Mouse (Mus musculus) small intestine, adult 2 months (tissue): Measurements from ENCODE around the gene Gm12258. TPM values are rescaled to one million over a fixed set of nuclear protein-coding genes. Genes with fewer than 3 reads are reported as not detected.
"Not testable (repeated sequence)": the region's sequence is repeated elsewhere in the genome, so short reads cannot be mapped to it uniquely, and the experiment has no call there.

Source experiments
- H3K27ac ChIP-seq: fragments of 200-500 bp; 2 replicates; pipeline ENCODE4 v1.5.1; 2012; ENCODE audit warnings: low read depth, low read length, control low read depth, inconsistent platforms; ENCODE audit not compliant: insufficient read depth
- H3K27me3 ChIP-seq: fragments of 200-500 bp; 2 replicates; pipeline ENCODE4 v1.6.1; 2012; ENCODE audit warnings: mild to moderate bottlenecking, moderate library complexity, low read length, inconsistent platforms; ENCODE audit not compliant: control insufficient read depth, insufficient read depth
- H3K36me3 ChIP-seq: fragments of 200-500 bp; 2 replicates; pipeline ENCODE4 v1.6.1; 2012; ENCODE audit warnings: mild to moderate bottlenecking, low read length, control low read depth, inconsistent platforms; ENCODE audit not compliant: control insufficient read depth, insufficient read depth
- H3K4me1 ChIP-seq: fragments of 200-500 bp; 2 replicates; pipeline ENCODE4 v1.6.1; 2012; ENCODE audit warnings: low read length, inconsistent platforms, mixed read lengths; ENCODE audit not compliant: control insufficient read depth, insufficient read depth, insufficient read length
- H3K4me3 ChIP-seq: fragments of 200-500 bp; 2 replicates; pipeline ENCODE4 v1.5.1; 2012; ENCODE audit warnings: low read depth, mild to moderate bottlenecking, control low read depth, inconsistent platforms, low read length, moderate library complexity
- CTCF ChIP-seq: fragments of 200-500 bp; IDR thresholded peaks from 2 replicates; pipeline ENCODE4 v1.5.1; 2012; ENCODE audit warnings: low read depth, mild to moderate bottlenecking, control low read depth, inconsistent platforms, low read length, moderate library complexity, mixed read lengths; ENCODE audit not compliant: insufficient replicate concordance, insufficient read length; ENCODE audit errors: extremely low read depth
- POLR2A ChIP-seq: fragments of 200-500 bp; IDR thresholded peaks from 2 replicates; pipeline ENCODE4 v1.6.1; 2012; ENCODE audit warnings: low read depth, mild to moderate bottlenecking, control low read depth, inconsistent platforms, low read length, moderate library complexity
- WGBS: fragments of 180-500 bp; shearing (Covaris S2); methylation state at CpG from one replicate; pipeline ENCODE4 v1.1.7; 2018; 5-methylcytosine and 5-hydroxymethylcytosine counted together
- polyA plus RNA-seq: library from polyadenylated mRNA; depleted of rRNA; stranded (reverse); fragments of >200 nt; gene quantifications from 2 replicates; pipeline ENCODE4 v1.2.3, GENCODE M21; 2012

Gene Gm12258
- polyA plus RNA-seq, 1 experiment, result 0.57 TPM

DNA sequence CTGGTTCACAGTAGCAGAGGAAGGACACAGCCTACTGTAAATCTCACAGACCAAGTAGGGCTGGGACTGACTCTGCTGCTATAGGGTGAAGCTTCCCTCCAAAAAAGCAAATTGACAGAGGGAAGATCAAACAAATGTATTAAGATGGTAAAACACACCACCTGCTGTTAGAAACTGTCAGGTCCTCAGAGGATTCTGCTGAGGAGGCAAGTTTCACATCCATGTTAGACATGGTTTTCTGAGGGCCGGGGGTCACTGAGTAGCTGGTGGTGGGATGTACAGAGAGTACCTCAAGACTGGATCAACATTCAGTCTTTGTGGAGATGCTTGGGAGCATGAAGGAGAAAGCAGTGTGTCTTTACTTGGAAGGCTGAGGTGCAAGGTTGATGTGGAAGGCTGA, 31.3 kb upstream of the Gm12258 start:
- TF ChIP-seq CTCF (no peak), POLR2A (no peak)
- no peak overlapping the region for H3K27ac ChIP-seq
- no peaks in the 10 kb centered on the region; the same call in 1 of the 2 replicates for H3K27me3 ChIP-seq
- H3K4me1 ChIP-seq, result no peaks in the 10 kb centered on the region
- H3K36me3 ChIP-seq, result no peaks in the 10 kb centered on the region
- H3K4me3 ChIP-seq, result no peak overlapping the region
- WGBS, result 82% methylated on average over 1 of the region's 1 CpGs

DNA sequence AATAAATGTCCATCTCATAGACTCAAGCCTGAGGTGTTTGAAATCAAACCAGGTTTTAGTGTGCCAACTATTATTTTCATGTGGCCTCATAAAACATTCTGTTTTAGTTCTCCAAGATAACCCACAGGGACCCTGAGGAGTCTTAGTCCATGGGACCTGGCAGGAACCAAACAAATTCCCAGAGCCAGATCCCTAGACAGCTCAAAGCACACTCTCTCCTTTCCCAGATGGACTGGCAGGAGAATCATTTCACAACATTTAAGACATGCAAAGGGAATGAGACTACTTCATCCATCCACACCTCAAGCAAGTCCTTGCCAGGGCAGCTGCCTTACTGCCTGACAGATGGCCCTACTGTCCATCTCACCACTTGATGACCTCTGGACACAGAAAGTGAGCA, 18.0 kb upstream of the Gm12258 start, which contains the start of gene Olfr312:
Gene Olfr312, plus strand, starts transcription at position 301 of the 400 bp plus-strand sequence.
- H3K4me1 ChIP-seq, H3K4me3 ChIP-seq, H3K27me3 ChIP-seq, H3K36me3 ChIP-seq, H3K27ac ChIP-seq: not testable (repeated sequence)

DNA sequence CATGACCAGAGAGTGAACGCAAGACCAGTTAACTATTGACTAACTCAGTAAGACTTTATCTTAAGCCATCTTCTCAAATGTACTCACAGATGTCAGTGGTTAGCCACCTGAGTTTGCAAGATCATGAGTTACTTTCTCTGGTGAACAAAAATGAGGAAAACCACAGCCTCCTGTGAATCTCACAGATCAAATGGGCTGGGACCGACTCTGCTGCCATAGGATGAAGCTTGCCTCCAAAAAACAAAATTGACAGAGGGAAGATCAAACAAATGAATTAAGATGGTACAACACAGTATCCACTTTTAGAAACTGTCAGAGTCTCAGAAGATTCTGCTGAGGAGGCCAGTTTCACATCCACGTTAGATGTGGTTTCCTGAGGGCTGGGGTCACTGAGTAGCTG, 17.2 kb upstream of the Gm12258 start:
- WGBS, result 64% methylated on average over 3 of the region's 3 CpGs

DNA sequence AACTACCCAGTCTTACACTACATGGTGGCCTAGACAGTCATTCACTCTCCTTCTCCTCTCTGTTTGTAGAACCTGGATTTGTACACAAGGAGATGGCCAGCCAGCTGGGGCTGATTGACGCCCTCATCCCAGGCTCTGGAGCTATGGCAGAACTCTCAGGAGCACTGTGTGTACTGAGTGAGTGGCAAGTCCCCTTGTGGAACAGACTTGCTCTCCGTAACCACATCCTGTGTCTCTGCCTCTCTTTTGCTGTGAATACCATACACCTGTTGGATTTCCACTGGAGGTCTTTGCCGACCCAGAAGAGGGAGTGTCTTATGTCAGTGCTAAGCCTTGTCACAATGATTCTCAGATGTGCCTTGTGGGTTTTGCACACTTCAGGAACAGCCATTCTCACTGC, 14.4 kb upstream of the Gm12258 start:
- H3K4me1 ChIP-seq, H3K27me3 ChIP-seq, H3K36me3 ChIP-seq, H3K27ac ChIP-seq, H3K4me3 ChIP-seq: not testable (repeated sequence)
- 71% methylated on average over 3 of the region's 3 CpGs for WGBS

More for the DNA sequence above, 17.2 kb upstream of the Gm12258 start:
- H3K27me3 ChIP-seq, result no peaks in the 10 kb centered on the region
- H3K36me3 ChIP-seq, result no peaks in the 10 kb centered on the region
- TF ChIP-seq CTCF (no peak), POLR2A (no peak)
- H3K4me1 ChIP-seq, result no peaks in the 10 kb centered on the region
- H3K27ac ChIP-seq, result no peak overlapping the region
- H3K4me3 ChIP-seq, result no peak overlapping the region

DNA sequence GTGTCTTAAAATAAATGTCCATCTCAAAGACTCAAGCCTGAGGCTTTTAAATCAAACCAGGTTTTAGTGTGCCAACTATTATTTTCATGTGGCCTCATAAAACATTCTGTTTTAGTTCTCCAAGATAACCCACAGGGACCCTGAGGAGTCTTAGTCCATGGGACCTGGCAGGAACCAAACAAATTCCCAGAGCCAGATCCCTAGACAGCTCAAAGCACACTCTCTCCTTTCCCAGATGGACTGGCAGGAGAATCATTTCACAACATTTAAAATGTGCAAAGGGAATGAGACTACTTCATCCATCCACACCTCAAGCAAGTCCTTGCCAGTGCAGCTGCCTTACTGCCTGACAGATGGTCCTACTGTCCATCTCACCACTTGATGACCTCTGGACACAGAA, 8.0 kb upstream of the Gm12258 start, which contains the start of gene Olfr311:
Gene Olfr311, plus strand, starts transcription at position 301 of the 400 bp plus-strand sequence.
- not testable (repeated sequence) for H3K4me1 ChIP-seq, H3K27ac ChIP-seq

DNA sequence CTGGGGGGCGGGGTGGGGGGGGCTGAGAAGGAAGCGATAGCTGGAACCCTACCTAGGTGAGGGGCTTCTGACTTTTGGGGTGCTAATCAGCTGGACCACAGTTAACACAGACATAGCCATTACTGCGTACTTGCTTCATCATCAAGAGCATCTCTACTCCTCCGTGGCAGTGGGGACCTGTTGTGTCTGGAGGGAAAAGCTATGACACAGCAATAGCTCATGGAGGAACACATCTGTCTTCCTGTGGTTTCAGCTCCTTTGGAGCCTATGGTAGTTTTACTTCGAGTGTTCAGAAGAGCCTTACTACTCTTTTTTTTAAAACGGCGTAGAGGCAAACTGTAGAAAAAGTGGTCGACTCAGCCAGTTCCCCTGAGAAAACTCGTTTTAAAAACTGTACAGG, 678 bp downstream of the Gm12258 start:
- 0 out of 2 replicates have a peak, but pooled peaks cover 2% of the 10 kb centered on the region for H3K4me1 ChIP-seq
- 30% methylated on average over 9 of the region's 9 CpGs for WGBS
- H3K36me3 ChIP-seq, result peaks cover 1% of the 10 kb centered on the region
- H3K27me3 ChIP-seq, result no peaks in the 10 kb centered on the region
- H3K4me3 ChIP-seq, result peak overlapping the region; percentile 80
- TF ChIP-seq POLR2A (no peak), CTCF (no peak)
- H3K27ac ChIP-seq, result no peak overlapping the region

More for the DNA sequence above, 8.0 kb upstream of the Gm12258 start, which contains the start of gene Olfr311:
- H3K4me3 ChIP-seq, H3K27me3 ChIP-seq, H3K36me3 ChIP-seq: not testable (repeated sequence)

DNA sequence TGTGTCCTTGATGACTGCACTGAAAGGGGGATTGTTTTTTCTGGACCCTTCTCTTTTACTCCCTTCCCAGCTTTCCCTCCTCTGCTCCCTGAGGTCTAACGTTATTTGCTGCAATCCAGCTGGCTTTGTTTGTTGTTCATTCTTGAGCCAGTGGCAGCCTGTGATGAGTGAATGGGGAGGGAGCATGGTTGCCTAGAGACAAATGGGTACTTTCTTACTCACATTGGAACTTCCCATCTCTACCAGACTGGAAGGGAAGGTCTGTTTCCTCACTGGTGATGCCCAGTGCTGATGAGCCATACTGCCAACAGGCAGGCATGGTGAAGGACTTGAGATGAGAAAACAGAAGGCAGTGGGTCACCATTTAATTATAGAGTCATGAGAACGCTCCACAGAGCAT, 2.8 kb downstream of the Gm12258 start:
- H3K36me3 ChIP-seq, result peaks cover 6% of the 10 kb centered on the region
- 63% methylated on average over 2 of the region's 2 CpGs for WGBS
- TF ChIP-seq CTCF, result no peak
- no peak for TF ChIP-seq POLR2A
- no peak overlapping the region for H3K4me3 ChIP-seq
- no peaks in the 10 kb centered on the region for H3K27me3 ChIP-seq
- no peak overlapping the region for H3K27ac ChIP-seq
- 0 out of 2 replicates have a peak, but pooled peaks cover 2% of the 10 kb centered on the region for H3K4me1 ChIP-seq

DNA sequence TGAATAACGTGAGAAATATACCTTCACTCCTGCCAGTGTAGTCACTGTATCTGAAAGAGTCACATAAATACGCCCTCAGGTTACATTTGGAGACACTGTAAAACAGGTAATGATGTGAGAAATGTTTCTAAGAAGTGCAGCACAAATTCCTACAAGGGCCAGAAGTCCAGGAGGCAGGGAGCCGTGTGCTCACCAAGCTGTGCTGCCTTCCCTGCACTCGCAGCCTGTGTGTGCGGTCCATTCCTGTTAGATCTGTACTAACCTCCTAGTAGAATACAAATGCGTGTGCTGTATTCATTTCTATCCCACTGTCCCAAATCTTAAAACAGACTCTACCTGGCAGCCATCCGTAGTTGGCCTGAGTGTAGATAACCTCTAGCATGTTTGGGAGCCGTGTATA, 13.8 kb downstream of the Gm12258 start:
- TF ChIP-seq CTCF (no peak), POLR2A (no peak)
- no peak overlapping the region for H3K4me3 ChIP-seq
- H3K27ac ChIP-seq, result no peak overlapping the region
- no peaks in the 10 kb centered on the region for H3K4me1 ChIP-seq
- WGBS, result 96% methylated on average over 8 of the region's 8 CpGs
- H3K36me3 ChIP-seq, result peaks cover 37% of the 10 kb centered on the region
- H3K27me3 ChIP-seq, result no peaks in the 10 kb centered on the region
